Comparison of ENCODE assay signal across 19 mouse cellular contexts in genomic region chr10:52982836-52983235, GRCm38 (mm10).
DNase-seq lines count a peak whose midpoint lies in the region; TF ChIP-seq lines count a peak whose summit lies in the region.
"Had no signal": no experiment of that assay in that cellular context is flagged by ENCODE, and none has a peak within 500 bp of the region (broad histone marks: within the 10 kb centered on the region; RNA-seq: fewer than 3 reads in every experiment).

No protein-coding gene starts in this region.

- no peak for TF ChIP-seq POLR2A in cortical plate, adult 2 months (IDR thresholded peaks at IDR 0.05; ENCODE audit: extremely low read depth, insufficient read depth, low read length)

- peak; percentile 57 for DNase-seq in left cerebral cortex, adult 11 months (ENCODE audit: low spot score)
- no peak for DNase-seq in left cerebral cortex, postnatal 4 days
- DNase-seq in layer of hippocampus, adult 9-10 months (ENCODE audit: low spot score): peak; percentile 18
- DNase-seq in right cerebral cortex, postnatal 36 days (ENCODE audit: low spot score in 2 of 2): peak; percentile 44 to 64
- no peak for DNase-seq in retina, embryonic 14.5 days (ENCODE audit: low spot score)
- DNase-seq in gastrocnemius, postnatal 4 days (ENCODE audit: low spot score in 2 of 2): no peak
- DNase-seq: cerebellum, adult 9-10 months; retina, postnatal 1 day; thymus, adult 2 months had no signal

- 0 out of 2 replicates have a peak overlapping the region, but pooled peaks have one; percentile 39 for H3K27ac ChIP-seq in cortical plate, adult 2 months (ENCODE audit: insufficient read depth, low read length)
- H3K27ac ChIP-seq: embryonic facial prominence, embryonic 12.5 days; forebrain, embryonic 13.5 days; heart, embryonic 13.5 days; hindbrain, embryonic 14.5 days; liver, embryonic 15.5 days; macrophage; midbrain, embryonic 10.5 days; stomach, embryonic 15.5 days had no signal

- no peak for TF ChIP-seq CTCF in cortical plate, adult 2 months (IDR thresholded peaks at IDR 0.05; ENCODE audit: extremely low read depth, insufficient read depth, low read length)

- peaks cover 6% of the 10 kb centered on the region for H3K4me1 ChIP-seq in cortical plate, adult 2 months (ENCODE audit: control insufficient read depth, insufficient read depth, low read length)
- H3K4me1 ChIP-seq: embryonic facial prominence, embryonic 12.5 days; forebrain, embryonic 13.5 days; liver, embryonic 15.5 days; midbrain, embryonic 10.5 days; stomach, embryonic 15.5 days had no signal

- intact Hi-C loops in left cerebral cortex, postnatal 4 days (cut with DNase I): no loop called here

- no peak overlapping the region for H3K4me3 ChIP-seq in cortical plate, adult 2 months (ENCODE audit: insufficient read depth, low read length)
- H3K4me3 ChIP-seq: embryonic facial prominence, embryonic 12.5 days; erythroblast, embryonic 14.5 days; forebrain, embryonic 13.5 days; heart, embryonic 13.5 days; liver, embryonic 15.5 days; midbrain, embryonic 10.5 days; stomach, embryonic 15.5 days had no signal

Comparison
In these comparisons a context has a peak if more than half of its experiments do, and no peak if none do; other contexts are left out.
1. DNase-seq: peak in left cerebral cortex, adult 11 months (single experiment), layer of hippocampus, adult 9-10 months (single experiment) and right cerebral cortex, postnatal 36 days (2 of 2); none in left cerebral cortex, postnatal 4 days (single experiment), retina, embryonic 14.5 days (single experiment) and gastrocnemius, postnatal 4 days (0 of 2).